Mouse (Mus musculus): ENCODE measurements at regions not wholly inside any gene's neighbourhood (a gene's known extent, or its start where the extent isn't known, plus 50 kb on each side); places are given as distances from the start of the nearest gene placed in this dataset.

GRCm38 (mm10) chr16:24339320-24340265, 53.7 kb upstream of the Lpp start:
- TF ChIP-seq CTCF (IDR thresholded peaks at IDR 0.05; ENCODE audit: low read depth), result no peak
- no peak for TF ChIP-seq EP300 (IDR thresholded peaks at IDR 0.05; ENCODE audit: low read depth)

Data from liver, embryonic 14.5 days (tissue).